Mouse (Mus musculus): ENCODE measurements around the gene Pik3c2b.

Pik3c2b gene

GRCm38 (mm10) chr1:133146014-133147009 lies 100.8 kb downstream of the Pik3c2b start:
- DNase-seq, result peak; percentile 48

GRCm38 (mm10) chr1:133147324-133147723 lies 101.9 kb downstream of the Pik3c2b start:
- no peak for DNase-seq

DNA sequence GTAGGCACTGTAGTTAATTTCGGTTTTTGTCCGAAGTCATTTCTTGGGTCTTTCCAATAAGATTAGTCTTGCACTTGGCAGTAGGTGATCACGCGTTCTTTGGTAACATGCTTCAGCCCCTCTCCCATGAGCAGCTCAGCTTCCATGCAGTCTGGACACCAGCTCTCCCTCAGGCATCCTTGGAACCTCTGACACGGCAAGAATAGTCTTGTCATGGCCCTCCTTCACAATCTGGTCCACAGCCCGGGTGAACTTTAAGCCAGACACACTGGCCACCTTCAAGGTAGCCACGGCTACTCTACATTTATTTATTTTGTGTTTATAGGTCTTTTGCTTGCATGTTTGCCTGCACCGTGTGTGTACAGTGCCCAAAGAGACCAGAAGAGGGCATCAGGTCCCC lies 102.7 kb downstream of the Pik3c2b start:
- no peak for DNase-seq

GRCm38 (mm10) chr1:133150556-133150955 lies 105.1 kb downstream of the Pik3c2b start:
- no peak for DNase-seq

DNA sequence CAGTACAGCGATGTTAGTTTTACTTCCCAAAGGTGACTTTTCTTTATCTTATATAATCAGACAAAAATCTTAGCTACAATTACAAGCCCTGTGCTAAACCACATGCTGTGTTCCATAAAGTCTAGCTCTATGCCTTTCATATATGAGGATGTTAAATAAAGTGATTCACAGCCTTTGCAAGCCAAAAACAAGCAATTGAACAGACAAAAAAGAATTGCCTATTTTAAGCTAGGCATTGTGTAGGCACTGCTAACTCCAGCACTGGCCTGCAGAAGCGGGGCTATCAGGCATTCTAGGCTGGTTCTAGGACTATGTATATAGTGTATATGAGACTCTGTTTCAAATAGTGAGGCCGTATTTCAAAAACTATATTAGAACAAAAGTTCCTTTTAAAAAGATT lies 106.7 kb downstream of the Pik3c2b start:
- no peak for DNase-seq

- DNase-seq, result no peak
These were observed 109.8 kb downstream of the Pik3c2b start for GRCm38 (mm10) chr1:133155270-133155669.
